Mouse (Mus musculus): Measurements from ENCODE around the gene Mmp15. TPM values are rescaled to one million over a fixed set of nuclear protein-coding genes. Genes with fewer than 3 reads are reported as not detected.

The Mmp15 gene
- total RNA-seq, 2 experiments from 2014 or later: 0.21 TPM; not detected in 1

DNA sequence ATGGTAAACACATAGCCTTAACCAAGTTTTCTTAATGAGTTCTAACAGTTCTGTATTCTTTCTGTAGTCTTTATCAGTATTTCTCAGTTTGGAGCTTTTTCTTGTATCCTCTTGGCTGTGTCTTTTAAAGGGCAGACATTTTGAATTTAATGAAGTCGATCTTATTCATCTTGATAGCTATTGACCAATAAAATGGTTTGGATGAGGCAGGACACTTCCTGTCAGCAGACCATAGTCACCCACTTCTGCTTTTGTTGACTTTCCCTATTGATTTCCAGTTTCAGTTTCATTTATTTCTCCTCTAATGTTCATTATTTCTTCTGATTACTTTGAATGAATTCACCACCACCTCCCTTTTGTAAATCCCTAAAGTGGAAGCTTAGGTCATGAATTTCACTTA is 16.4 kb upstream of the Mmp15 start:
- ATAC-seq (replicated peaks; ENCODE audit: poor library complexity, severe bottlenecking): peak; percentile 36

DNA sequence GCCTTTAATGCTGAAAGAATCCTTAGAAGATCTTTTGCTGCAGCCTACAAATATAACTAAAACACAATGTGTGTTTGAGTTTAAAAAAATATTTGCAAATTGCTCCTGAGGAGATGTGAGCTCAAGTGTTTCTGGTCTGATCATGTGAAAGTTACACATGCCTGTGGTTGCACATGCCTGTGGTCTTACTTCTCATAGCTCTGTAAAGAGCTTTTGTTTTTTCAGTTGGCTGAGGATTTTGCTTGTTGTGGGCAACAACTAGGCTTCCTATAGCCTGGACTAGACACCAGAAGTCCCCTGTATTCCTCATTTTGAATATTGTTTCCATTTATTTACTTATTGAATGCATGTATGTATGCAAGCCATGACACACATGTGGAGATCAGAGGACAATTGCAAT is 15.7 kb upstream of the Mmp15 start:
- ATAC-seq (replicated peaks; ENCODE audit: poor library complexity, severe bottlenecking): no peak

DNA sequence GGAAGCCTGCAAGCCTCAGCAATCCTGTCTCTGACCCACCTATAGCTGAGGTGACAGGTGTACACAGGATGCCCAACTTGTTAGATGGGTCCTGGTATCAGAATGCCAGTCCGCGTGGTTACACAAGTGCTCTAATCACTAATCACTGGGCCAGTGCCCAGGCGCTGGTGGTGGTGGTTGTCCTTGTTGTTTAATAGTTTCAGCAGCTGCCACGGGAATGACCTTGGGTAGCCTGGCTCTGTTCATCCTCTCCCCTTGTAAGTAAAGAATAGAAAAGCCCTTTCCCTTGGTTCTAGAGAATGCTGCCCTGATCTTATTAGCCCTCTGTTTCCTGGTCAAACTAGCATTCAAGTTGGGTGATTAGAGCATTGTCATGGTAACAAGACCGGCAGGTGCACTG is 10.3 kb upstream of the Mmp15 start:
- ATAC-seq (replicated peaks; ENCODE audit: poor library complexity, severe bottlenecking): no peak

DNA sequence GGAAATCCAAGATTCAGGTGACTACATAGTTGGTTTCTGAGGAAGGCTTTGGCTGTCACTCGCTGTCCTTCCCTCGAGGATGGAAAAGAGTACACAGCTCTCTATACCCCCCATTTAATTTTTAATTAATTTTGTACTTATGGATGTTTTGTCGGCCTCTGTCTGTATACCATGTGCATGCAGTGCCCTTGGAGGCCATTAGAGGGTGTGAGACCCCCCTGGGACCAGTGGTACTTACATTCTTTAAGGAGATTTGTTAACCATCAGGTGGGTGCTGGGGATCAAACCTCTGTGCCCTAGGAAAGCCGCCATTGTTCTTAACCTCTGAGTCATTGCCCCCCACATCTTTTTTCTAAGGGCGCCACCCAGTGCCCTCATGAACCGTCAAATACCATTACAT is 7.4 kb upstream of the Mmp15 start:
- ATAC-seq (replicated peaks; ENCODE audit: poor library complexity, severe bottlenecking): no peak; the same call in 1 of the 2 replicates

DNA sequence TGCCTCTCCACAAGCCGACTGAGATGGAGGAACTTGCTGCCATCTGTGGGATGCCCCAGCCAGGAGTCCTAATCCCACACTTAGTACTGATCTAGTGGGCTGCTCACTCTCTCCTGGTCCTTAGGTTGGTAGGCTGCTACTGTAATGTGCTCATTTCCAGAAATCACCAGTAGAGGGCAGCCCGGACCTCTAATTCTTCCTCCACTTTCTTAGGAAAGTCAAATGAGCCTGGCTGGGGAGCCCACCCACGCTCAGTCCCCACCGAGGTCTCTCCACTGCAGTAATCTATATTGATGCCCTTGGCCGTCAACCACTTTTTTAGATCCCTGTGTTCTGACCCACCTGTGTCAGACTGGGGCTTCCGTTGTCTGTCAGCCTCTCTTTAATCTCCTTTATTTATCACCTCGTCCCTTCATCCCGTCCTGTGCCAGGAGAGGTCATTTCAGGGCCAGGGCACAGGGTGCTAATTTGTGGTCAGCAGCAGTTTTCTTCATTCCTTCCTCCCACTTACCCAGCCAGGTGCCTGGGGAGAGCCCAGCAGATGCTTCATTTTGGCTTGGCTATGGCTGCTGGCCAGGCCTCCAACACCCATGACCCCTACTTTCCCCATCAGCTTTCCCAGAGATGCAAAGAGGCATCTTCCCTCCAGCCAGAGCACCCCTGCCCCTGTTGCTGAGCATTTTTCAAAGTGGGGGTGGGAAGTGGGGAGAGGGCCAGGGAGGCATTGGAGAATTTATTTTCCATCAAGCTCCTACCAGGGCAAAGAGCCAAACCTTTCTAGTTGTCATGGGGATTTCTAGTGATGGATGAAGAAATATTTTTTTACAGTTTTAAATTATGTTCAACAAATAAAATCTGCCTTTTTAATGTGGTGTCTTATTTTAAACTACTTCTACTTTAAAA is 5.2 kb upstream of the Mmp15 start:
- ATAC-seq (replicated peaks; ENCODE audit: poor library complexity, severe bottlenecking): peak; percentile 65

DNA sequence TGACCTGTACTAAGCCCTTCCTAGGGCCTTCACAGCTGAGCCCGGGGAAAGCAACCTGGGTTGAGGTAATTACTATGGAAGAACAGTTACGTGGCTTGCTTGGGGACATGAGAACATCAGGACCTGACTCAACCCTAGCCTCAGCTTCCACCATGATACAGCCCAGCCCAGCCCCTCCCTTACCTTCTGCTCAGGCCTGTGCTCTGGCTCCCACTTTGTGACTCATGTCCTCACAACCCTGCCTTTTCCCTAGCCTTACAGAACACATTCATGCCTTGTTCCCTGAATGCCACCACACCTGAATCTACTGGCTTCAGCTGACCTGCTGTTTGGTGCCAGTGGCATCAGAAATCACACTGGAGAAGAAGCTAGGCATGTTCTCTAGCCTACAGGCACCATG is 3.7 kb upstream of the Mmp15 start:
- ATAC-seq (replicated peaks; ENCODE audit: poor library complexity, severe bottlenecking): no peak

DNA sequence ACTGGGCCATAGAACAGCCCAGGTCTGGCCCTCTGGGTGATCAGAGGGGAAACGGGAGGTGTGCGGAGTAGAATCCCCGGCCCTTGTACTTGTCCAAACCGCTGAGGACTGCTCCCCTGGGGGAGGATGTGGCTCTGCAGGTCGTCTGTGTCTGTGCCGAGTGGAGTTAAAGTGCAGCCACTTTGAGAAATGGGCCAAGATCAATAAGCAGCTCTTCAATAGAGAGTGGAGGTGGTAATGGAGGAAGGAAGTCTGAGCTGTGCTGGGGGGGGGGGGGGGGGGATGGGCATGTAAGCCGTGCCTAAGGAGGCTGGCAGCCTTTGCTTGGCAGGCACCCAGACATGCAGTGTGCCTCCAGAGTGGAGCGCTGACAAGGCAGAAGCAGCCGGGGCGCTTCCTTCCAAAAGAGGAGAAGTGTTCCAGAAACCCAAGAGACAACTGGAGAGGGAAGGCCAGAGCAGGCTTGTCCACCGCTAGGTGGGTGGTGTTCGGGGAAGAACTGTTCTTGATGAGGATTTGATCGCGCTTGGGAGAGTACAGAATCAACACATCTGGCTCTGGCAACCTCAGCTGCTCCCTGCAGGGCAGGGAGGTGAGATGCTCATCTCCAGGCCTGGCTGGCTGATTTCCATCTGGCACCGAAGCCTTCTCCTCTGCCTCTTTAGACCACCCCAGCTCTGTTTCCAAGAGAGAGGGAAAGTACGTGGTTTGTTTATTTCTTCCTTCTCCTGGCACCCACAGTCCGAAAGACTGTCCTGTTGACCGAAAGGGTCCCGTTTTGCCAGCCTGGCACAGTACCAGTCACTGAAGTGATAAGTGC is 3.0 kb upstream of the Mmp15 start:
- ATAC-seq (replicated peaks; ENCODE audit: poor library complexity, severe bottlenecking): 0 out of 2 replicates have a peak, but pooled peaks have one; percentile 10

DNA sequence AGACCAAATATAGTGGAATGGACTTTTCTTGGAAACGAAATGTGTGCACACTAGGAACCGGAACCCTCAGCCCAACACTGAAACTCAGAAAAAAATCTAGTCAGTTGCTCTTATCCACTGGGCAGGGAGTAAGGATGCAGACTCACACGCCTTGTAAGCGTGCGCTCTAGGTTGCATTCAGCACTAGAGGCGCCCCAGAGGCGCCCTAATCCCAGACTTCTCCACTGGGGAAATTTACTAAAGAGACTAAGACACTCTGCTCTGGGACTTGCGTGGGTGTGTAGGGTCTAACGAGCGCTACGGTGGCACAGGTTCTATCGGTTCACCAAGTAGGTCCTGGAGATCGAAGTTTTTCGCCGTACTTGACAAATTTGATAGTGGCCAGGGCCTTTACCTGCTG is 607 bp upstream of the Mmp15 start:
- no peak for ATAC-seq (replicated peaks; ENCODE audit: poor library complexity, severe bottlenecking)

DNA sequence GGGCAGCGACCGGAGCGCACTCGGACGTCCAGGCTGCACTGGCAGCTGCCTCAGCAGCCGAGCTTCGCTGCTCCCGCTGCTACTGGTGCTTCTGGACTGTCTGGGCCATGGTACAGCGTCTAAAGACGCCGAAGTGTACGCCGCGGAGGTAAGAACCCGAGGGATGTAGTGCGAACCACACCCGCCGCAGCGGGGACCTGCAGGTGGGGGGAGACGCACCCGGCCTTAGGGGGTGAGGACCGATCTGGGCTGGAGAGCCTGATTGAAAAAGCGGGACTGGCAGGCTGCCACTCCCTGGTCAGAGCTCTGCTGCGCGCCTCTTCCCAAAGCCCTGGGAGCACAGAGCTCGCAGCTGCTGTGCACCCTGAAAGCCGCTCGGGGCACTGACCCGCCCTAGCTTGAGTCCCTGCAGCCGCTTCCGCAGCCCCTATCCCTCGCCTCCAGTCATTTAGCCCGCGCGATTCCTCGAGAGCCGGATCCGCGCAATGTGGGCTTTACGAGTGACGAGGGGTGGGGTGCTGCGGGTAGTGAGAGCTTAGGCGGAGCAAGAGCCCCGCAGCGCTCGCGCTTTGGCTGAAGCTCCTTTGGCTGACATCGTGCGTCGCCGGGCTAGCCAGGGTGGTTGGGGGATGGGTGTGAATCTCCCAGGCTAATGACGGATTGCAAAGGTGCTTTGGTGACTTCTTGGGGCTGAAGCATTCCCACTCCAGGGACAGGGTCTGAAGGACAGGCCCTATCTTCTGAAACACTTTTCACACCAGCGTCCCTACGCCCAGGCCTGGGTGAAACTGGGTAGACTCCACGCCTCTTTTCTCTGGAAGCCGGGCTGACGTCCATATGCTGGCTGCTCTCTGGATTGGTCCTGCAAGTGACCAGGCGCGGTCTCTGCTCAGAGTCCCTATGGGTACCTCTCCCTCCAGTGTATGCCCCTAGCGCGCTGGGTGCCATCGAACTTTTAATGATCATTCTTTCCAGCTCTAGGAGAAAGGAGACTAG is 1.1 kb downstream of the Mmp15 start:
- peak; percentile 44 for ATAC-seq (replicated peaks; ENCODE audit: poor library complexity, severe bottlenecking)

DNA sequence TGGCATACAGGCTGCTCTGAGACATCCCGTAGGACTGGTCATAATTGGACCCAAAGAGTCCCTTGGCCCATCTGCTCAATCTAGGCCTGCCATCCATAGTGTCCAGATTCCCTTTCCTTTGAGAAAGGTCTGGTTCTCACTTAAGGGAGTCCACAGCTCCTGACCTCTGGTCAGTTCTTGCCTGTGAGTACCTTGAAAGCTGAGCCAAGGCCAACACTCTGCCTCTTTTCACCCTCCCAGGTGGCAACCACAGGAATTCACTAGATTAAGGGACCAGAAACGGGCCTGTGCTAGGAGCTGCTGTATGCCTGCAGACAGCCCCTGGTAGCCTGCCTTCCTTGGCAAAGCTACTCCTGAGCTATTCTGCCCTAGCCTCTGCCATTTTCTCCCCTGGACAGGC is 2.5 kb downstream of the Mmp15 start:
- no peak for ATAC-seq (replicated peaks; ENCODE audit: poor library complexity, severe bottlenecking)

DNA sequence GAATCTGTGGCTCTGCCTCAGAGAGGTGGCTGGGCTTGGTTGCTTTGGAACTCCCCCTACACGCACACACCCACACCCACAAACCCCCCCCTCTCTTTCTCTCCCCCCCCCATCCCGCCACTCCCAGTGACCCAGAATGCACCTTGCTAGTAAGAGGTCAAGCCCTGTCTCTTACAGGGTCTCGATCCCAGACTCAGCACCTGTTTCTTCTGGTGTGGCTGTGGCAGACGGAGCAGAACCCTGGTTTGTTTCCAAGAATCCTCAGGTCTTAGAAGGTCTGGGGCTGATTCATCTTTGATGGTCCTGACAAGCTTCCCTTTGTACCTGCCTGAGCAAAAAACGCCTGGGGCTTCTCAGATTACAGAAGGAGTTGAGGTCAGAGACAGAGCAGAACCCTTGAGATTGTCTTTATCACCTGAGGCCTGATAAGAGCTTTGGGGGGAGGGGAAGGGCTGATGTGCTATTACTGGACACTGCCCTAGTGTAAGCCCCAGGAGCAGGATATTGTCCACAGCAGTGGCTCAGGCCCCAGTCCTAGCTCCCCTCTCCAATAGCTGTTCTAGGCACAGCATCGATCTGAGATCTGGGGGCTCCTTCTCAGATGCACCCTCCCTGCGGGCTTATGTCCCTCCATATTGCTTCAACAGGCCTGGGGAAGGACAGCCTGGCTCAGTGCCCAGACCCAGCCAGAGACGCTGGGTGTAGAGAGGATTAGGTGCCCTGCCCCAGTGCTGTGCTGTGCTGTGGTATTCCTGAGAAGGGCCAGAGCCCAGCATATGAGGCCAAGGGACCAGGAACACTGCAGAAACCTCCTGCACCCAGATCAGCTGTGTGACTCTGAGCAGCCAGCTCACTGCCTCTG is 6.7 kb downstream of the Mmp15 start:
- ATAC-seq (replicated peaks; ENCODE audit: poor library complexity, severe bottlenecking): no peak

DNA sequence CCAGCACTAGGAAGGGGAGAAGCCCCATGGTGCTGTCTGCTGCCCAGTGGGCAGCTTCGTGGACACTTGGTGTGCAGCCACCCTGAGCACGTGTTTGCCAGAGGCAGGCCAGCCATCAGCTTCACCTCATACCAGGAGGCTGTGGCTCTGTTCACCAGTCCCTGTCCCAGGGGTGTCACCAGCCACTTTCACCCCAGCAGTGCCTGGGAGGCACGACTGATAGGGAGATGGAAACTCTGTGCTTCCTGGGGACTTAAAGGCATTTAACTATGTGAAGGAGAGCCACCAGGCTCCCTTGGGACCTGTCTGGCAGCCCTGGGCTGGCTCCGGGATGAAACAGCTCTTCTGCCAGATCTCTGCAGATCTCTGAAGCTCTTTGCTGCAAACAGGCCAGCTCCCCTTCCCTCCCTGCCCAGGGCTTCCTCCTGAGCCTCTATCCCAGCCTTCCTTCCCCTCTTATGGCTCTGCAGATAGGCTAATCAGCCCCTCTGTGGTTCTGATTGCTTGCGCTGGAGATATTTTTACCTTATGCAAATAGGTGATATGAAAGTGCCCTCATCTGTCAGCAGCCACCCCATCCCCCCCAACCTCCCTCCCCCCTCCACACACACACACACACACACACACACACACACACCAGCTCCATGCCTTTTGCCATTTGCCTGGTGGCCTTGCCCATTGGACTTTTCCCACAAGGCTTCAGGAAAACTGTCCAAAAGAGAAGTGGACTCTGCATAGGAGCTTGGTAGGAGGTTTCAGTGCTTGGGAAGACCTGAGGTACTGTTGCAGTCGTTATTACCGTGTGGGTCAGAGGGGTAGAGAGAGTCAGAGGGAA is 8.3 kb downstream of the Mmp15 start:
- ATAC-seq (replicated peaks; ENCODE audit: poor library complexity, severe bottlenecking): no peak

DNA sequence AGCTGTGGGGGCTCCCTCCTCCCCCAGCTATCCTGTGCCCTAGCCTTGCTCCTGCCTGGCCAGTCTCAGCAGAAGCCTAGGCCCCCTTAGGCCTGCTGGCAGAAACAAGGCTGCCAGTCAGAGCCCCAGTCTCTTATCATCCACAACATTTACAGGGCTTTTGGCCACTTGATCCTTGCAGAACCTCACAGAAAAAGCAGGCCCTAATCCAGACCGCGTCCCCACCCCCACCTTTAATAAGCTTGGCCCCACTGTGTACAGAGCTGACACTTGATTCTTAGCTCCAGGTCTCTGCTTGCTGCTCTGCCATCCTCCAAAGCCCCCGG is 8.9 kb downstream of the Mmp15 start:
- ATAC-seq (replicated peaks; ENCODE audit: poor library complexity, severe bottlenecking): no peak

DNA sequence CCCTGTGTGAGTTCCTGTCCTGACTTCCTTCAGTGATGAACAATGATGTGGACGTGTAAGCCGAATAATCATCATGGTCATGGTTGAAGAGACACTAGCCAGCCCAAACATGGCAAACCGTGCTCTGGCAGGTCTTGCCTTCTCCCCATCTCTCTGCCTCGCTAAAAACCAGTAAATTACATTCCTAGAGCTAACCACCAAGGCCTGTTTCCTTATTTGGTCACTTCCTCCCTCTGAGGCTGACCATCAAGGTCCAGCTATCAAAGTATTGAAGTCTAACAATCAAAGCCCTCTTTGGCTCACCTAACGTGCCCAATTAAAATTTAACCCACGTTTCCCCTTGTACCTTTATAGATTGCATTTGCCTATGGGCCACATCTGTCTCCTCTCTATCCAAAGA is 10.2 kb downstream of the Mmp15 start:
- ATAC-seq (replicated peaks; ENCODE audit: poor library complexity, severe bottlenecking): no peak

DNA sequence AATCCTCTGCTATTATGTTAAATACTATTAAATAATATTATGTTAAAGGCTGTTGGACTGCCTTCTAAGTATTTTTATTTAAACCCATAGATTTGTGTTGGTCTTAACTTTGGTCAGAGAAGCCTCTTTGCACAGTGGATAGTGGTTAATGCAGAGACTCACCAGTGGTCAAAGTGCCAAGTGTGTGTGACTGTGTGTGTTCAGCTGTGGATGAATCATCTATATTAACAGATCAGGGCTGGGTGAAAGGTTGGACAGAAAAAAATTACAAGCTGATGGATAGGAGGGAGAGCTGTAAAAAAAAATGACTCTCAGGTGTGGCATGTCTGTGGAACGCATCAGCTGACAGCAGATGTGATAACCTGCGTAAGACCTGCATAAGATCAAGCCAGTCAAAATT is 11.8 kb downstream of the Mmp15 start:
- no peak for ATAC-seq (replicated peaks; ENCODE audit: poor library complexity, severe bottlenecking)

DNA sequence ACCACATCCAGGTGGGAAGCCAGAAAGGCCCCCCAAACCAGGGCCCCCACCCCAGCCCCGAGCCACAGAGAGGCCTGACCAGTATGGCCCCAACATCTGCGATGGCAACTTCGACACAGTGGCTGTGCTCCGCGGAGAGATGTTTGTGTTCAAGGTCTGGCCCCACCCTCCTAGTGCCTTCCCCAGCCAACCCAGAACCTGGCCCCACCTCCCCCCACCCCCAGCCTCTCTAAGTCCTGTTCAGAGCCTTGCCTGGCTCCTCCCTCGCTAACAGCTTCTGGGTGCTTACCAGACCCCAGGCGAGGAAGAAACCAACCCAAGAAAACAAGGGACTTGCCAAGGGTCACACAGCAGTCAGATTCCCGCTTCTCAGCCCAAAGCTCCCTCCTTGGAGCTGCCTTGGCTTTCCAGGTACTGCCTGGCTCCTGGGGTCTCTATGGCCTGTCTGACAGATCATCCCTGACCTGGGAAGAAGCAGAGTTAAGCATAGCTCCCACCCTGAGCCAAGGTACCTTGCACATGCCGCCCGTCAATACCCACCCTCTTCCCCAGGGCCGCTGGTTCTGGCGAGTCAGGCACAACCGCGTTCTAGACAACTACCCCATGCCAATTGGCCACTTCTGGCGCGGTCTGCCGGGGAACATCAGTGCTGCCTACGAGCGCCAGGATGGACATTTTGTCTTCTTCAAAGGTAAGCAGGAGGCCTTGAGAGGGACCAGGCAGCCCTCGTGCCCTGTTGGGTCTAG is 17.7 kb downstream of the Mmp15 start:
- peak; percentile 80 for ATAC-seq (replicated peaks; ENCODE audit: poor library complexity, severe bottlenecking)

DNA sequence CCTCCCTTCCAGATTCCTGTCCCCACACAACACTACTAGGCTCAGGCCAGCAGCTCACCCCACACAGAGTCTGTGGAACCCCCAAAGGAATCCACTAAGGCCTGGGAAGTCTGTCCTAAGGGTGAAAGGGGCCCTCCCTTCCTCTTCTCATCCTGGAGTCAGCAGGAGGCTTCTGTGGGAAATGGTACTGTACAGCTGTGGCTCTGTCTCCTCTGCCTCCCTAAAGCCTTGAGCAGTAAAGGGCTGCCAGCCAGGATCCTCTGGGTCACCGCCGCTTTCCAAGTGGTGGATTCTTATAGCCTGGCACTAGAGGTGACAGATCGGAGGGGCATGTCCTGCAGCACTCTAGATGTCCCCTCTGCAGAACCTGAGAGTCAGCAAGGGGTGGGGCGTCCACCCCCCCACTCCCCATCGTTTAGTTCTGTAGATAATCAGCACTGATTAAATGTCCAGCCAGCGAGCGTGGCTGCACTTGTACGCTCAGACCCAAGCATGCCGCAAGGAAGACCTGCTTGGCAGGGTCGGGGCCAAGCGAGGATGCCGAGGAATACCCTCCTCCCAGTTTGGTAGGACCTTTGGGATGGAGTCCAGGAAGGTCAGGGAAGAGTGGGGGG is 21.4 kb downstream of the Mmp15 start:
- no peak for ATAC-seq (replicated peaks; ENCODE audit: poor library complexity, severe bottlenecking)

DNA sequence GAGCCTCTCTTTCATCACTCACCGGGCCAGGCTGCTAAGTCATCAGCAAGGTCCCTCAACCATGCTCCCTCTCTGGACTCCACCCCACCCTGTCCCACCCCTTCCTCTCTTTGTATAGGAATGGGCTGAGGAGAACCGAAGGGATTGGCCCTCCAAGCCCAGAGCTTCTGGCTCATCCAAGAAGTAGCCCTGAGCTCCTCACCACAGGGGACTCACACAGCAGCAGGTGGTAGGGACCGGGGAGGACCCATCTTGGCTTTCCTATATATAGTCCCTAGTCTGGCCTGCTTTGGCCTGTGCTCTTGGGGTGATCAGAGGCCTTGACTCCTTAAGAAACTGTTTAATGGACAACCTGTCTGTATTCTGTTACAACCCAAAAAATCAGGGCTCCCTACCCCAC is 22.4 kb downstream of the Mmp15 start:
- no peak for ATAC-seq (replicated peaks; ENCODE audit: poor library complexity, severe bottlenecking)

All from granulocyte monocyte progenitor cell, adult 5-6 weeks (primary cell).